In the genomic region with DNA sequence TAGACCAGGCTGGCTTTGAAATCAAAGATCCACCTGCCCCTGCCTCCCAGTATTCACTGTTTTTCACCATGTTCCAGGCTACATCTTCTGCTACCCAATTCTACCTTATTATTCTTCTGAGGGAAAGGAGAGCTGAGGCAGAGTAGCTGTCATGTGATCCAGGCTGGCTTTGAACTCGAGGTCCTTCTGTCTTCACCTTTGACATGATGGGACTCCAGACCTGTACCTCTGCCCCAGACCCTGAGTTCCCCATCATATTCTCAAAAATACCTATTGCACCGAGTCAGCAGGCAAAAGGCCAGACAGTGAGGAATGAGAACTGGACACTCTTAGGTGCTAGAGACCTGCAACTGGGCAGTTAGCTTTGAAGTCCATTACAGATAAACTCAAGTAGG, we compare ENCODE assay signal across 11 mouse cellular contexts. TPM values are rescaled to one million over a fixed set of nuclear protein-coding genes. Genes with fewer than 3 reads are reported as not detected.
A peak's percentile ranks its signal among the peaks of the same experiment; 100 is the strongest.
DNase-seq lines count a peak whose midpoint lies in the region; ATAC-seq and TF ChIP-seq lines count a peak whose summit lies in the region.
"Had no signal": no experiment of that assay in that cellular context is flagged by ENCODE, and none has a peak within 500 bp of the region (broad histone marks: within the 10 kb centered on the region; RNA-seq: fewer than 3 reads in every experiment).

No protein-coding gene starts in this region.

- H3K4me2 ChIP-seq in heart, embryonic 14.5 days (ENCODE audit: low read length): peak overlapping the region; percentile 99
- H3K4me2 ChIP-seq in forebrain, postnatal 0 days (ENCODE audit: low read depth): peak overlapping the region; percentile 90; the same call in 1 of the 2 replicates
- peak overlapping the region; percentile 98 for H3K4me2 ChIP-seq in liver, postnatal 0 days (ENCODE audit: low read depth, low read length)

- no peak for ATAC-seq in heart, embryonic 14.5 days (ENCODE audit: insufficient number of reproducible peaks, insufficient read depth, low FRiP score, low read depth)
- no peak for ATAC-seq in forebrain, postnatal 0 days
- ATAC-seq in liver, postnatal 0 days: no peak

- TF ChIP-seq RAD21 in MEL (IDR thresholded peaks at IDR 0.05; ENCODE audit: low read depth, low read length): no peak

- no peak overlapping the region for H3K9ac ChIP-seq in heart, embryonic 14.5 days (ENCODE audit: low read length)
- no peak overlapping the region; the same call in 1 of the 2 replicates for H3K9ac ChIP-seq in MEL (ENCODE audit: control insufficient read depth, low read depth, low read length, poor library complexity, severe bottlenecking)
- no peak overlapping the region for H3K9ac ChIP-seq in forebrain, postnatal 0 days
- H3K9ac ChIP-seq in liver, postnatal 0 days (replicated peaks): peak overlapping the region; percentile 88

- no peak for TF ChIP-seq CTCF in MEL (IDR thresholded peaks at IDR 0.05 in 2 of 3, conservative IDR thresholded peaks at IDR 0.05 in 1 of 3; ENCODE audit: control insufficient read depth in 1 of 3, insufficient read depth in 1 of 3, low read depth in 2 of 3, low read length in 3 of 3, poor library complexity in 1 of 3, severe bottlenecking in 1 of 3)
- TF ChIP-seq CTCF in forebrain, postnatal 0 days (IDR thresholded peaks at IDR 0.05; ENCODE audit: low read depth): no peak
- no peak for TF ChIP-seq CTCF in liver, postnatal 0 days (IDR thresholded peaks at IDR 0.05; ENCODE audit: low read depth)

- no peak overlapping the region for H3K27ac ChIP-seq in heart, embryonic 14.5 days (replicated peaks in 1 of 2; ENCODE audit: control insufficient read depth in 1 of 2, insufficient read depth in 1 of 2, low read depth in 2 of 2, low read length in 2 of 2)
- H3K27ac ChIP-seq in MEL (ENCODE audit: control insufficient read depth, low read depth, low read length): no peak overlapping the region
- H3K27ac ChIP-seq in forebrain, postnatal 0 days (ENCODE audit: low read depth, low read length): no peak overlapping the region; the same call in 1 of the 2 replicates
- peak overlapping the region; percentile 85 for H3K27ac ChIP-seq in liver, postnatal 0 days (ENCODE audit: low read depth)

- no peak overlapping the region for H3K4me3 ChIP-seq in heart, embryonic 14.5 days (ENCODE audit: control insufficient read depth in 1 of 2, insufficient read depth in 1 of 2, low read depth in 1 of 2, low read length in 2 of 2)
- H3K4me3 ChIP-seq in MEL (ENCODE audit: control insufficient read depth in 1 of 2, insufficient read depth in 1 of 2, low read depth in 2 of 2, low read length in 2 of 2): peak overlapping the region in 1 of 2 experiments; percentile 82; a peak in 1 of 4 replicates
- H3K4me3 ChIP-seq in forebrain, postnatal 0 days (ENCODE audit: low read depth, low read length): no peak overlapping the region
- no peak overlapping the region for H3K4me3 ChIP-seq in liver, postnatal 0 days (ENCODE audit: low read depth, low read length)

- peaks cover 9% of the 10 kb centered on the region for H3K79me2 ChIP-seq in MEL (ENCODE audit: control insufficient read depth, insufficient read depth, low read length, poor library complexity)

- WGBS in heart, embryonic 14.5 days: 38% methylated on average over 2 of the region's 2 CpGs
- 28% methylated on average over 2 of the region's 2 CpGs for WGBS in forebrain, postnatal 0 days
- 35% methylated on average over 2 of the region's 2 CpGs for WGBS in liver, postnatal 0 days (ENCODE audit: insufficient replicate concordance)

- H3K4me1 ChIP-seq in heart, embryonic 14.5 days (ENCODE audit: control insufficient read depth in 2 of 2, insufficient read depth in 2 of 2, low read length in 2 of 2): peaks cover 0 to 5% of the 10 kb centered on the region in 2 experiments; a peak in 1 of 4 replicates
- peaks cover 7 to 27% of the 10 kb centered on the region in 2 experiments for H3K4me1 ChIP-seq in MEL (ENCODE audit: control insufficient read depth in 1 of 2, insufficient read depth in 2 of 2, low read length in 2 of 2)
- peaks cover 5% of the 10 kb centered on the region; the same call in 1 of the 2 replicates for H3K4me1 ChIP-seq in forebrain, postnatal 0 days (ENCODE audit: insufficient read depth)
- peaks cover 30% of the 10 kb centered on the region for H3K4me1 ChIP-seq in liver, postnatal 0 days (ENCODE audit: insufficient read depth)

- no peaks in the 10 kb centered on the region for H3K36me3 ChIP-seq in heart, embryonic 14.5 days (ENCODE audit: control insufficient read depth, insufficient read depth, low read length)
- peaks cover 0 to 4% of the 10 kb centered on the region in 2 experiments; a peak in 2 of 4 replicates for H3K36me3 ChIP-seq in MEL (ENCODE audit: control insufficient read depth in 1 of 2, insufficient read depth in 2 of 2, low read length in 2 of 2)
- H3K36me3 ChIP-seq in forebrain, postnatal 0 days (ENCODE audit: insufficient read depth): peaks cover 11% of the 10 kb centered on the region; the same call in 1 of the 2 replicates
- H3K36me3 ChIP-seq in liver, postnatal 0 days (replicated peaks; ENCODE audit: insufficient read depth, low read length): peaks cover 10% of the 10 kb centered on the region

- H3K27me3 ChIP-seq in heart, embryonic 14.5 days (ENCODE audit: control insufficient read depth, insufficient read depth, low read length): peaks cover 9% of the 10 kb centered on the region
- H3K27me3 ChIP-seq in MEL (ENCODE audit: control insufficient read depth in 1 of 2, insufficient read depth in 2 of 2, low read length in 2 of 2): no peaks in the 10 kb centered on the region
- no peaks in the 10 kb centered on the region for H3K27me3 ChIP-seq in forebrain, postnatal 0 days (ENCODE audit: insufficient read depth, low read length)
- H3K27me3 ChIP-seq in liver, postnatal 0 days (ENCODE audit: insufficient read depth, low read length): peaks cover 17% of the 10 kb centered on the region

- no peak for DNase-seq in heart, adult 18-20 months
- no peak for DNase-seq in MEL (ENCODE audit: low read depth, low spot score)
- no peak for DNase-seq in forebrain, postnatal 0 days
- no peak for DNase-seq in liver, postnatal 0 days
- DNase-seq in ovary, postnatal 36 days (ENCODE audit: low spot score): no peak
- no peak for DNase-seq in cerebellum, postnatal 4 days (ENCODE audit: low spot score in 2 of 2)
- DNase-seq in urinary bladder, adult 2 months (ENCODE audit: low spot score): no peak

- TF ChIP-seq POLR2A in MEL (IDR thresholded peaks at IDR 0.05; ENCODE audit: control insufficient read depth in 1 of 2, insufficient read depth in 1 of 2, low read depth in 1 of 2, low read length in 2 of 2, poor library complexity in 1 of 2): no peak

- no peaks in the 10 kb centered on the region for H3K9me3 ChIP-seq in heart, embryonic 14.5 days (ENCODE audit: control insufficient read depth, low read length)
- H3K9me3 ChIP-seq in MEL (replicated peaks; ENCODE audit: insufficient read depth, low read length): no peaks in the 10 kb centered on the region
- no peaks in the 10 kb centered on the region for H3K9me3 ChIP-seq in forebrain, postnatal 0 days (ENCODE audit: low read length)
- H3K9me3 ChIP-seq in liver, postnatal 0 days (ENCODE audit: low read length): no peaks in the 10 kb centered on the region

- no peak for TF ChIP-seq EP300 in MEL (IDR thresholded peaks at IDR 0.05; ENCODE audit: low read depth in 1 of 2, low read length in 2 of 2)
- TF ChIP-seq EP300 in liver, postnatal 0 days (IDR thresholded peaks at IDR 0.05; ENCODE audit: low read depth): no peak

RNA-seq across cellular contexts. Expression of a gene that starts 0.8 kb away (rescaled TPM):
- polyA plus RNA-seq in heart, embryonic 14.5 days (2014; fragmentation: Nextera tagmentation; extraction: Ambion mirVana): 1.6 and 2.0 TPM in 2 replicates
- total RNA-seq in heart, adult 18-20 months (2021): 1 to 10 TPM; 1.4 TPM
- total RNA-seq in MEL (2012; rRNA removed): 4.1 and 5.3 TPM in 2 replicates
- polyA plus RNA-seq in MEL (2012; ENCODE audit: insufficient read depth in 1 of 2, insufficient read length in 2 of 2, low read depth in 1 of 2, low replicate concordance in 2 of 2, missing spikeins in 1 of 2): 10 to 100 TPM in 1 of 2 experiments, not detected in 1; 13.8 TPM
- total RNA-seq in forebrain, postnatal 0 days (2014; rRNA removed): 10.2 and 16.9 TPM in 2 replicates
- polyA plus RNA-seq in forebrain, postnatal 0 days (2015; fragmentation: Nextera tagmentation; extraction: Ambion mirVana): 14.4 and 18.2 TPM in 2 replicates
- 4.8 TPM in 2 replicates for polyA plus RNA-seq in liver, postnatal 0 days (2015; fragmentation: Nextera tagmentation; extraction: Ambion mirVana)
- 12.6 and 15.5 TPM in 2 replicates for polyA plus RNA-seq in urinary bladder, adult 2 months (2012; rRNA removed)

RNA-seq across cellular contexts. Expression of a gene that starts 8.0 kb away (rescaled TPM):
- polyA plus RNA-seq in heart, embryonic 14.5 days (2014; fragmentation: Nextera tagmentation; extraction: Ambion mirVana): not detected in 2 replicates
- under 1 TPM in 1 of 2 experiments, not detected in 1; 0.64 TPM for total RNA-seq in heart, adult 18-20 months (2021)
- total RNA-seq in MEL (2012; rRNA removed): 0.31 and 0.62 TPM in 2 replicates
- polyA plus RNA-seq in MEL (2012; ENCODE audit: insufficient read depth in 1 of 2, insufficient read length in 2 of 2, low read depth in 1 of 2, low replicate concordance in 2 of 2, missing spikeins in 1 of 2): 1 to 10 TPM in 1 of 2 experiments, not detected in 1; 1.3 TPM
- total RNA-seq in forebrain, postnatal 0 days (2014; rRNA removed): 3.1 and 6.2 TPM in 2 replicates
- polyA plus RNA-seq in forebrain, postnatal 0 days (2015; fragmentation: Nextera tagmentation; extraction: Ambion mirVana): 1.3 and 1.7 TPM in 2 replicates
- polyA plus RNA-seq in liver, postnatal 0 days (2015; fragmentation: Nextera tagmentation; extraction: Ambion mirVana): 0.33 TPM in 1 of 2 replicates, not detected in the other
- polyA plus RNA-seq in urinary bladder, adult 2 months (2012; rRNA removed): 0.35 and 0.58 TPM in 2 replicates
- total RNA-seq: adrenal gland, postnatal 25 days; left cerebral cortex, postnatal 25 days had no signal
- polyA plus RNA-seq: heart, postnatal 0 days had no signal

RNA-seq across cellular contexts. Expression of a gene that starts 9.1 kb away (rescaled TPM):
- polyA plus RNA-seq in heart, embryonic 14.5 days (2014; fragmentation: Nextera tagmentation; extraction: Ambion mirVana): 2.5 and 3.8 TPM in 2 replicates
- 1 to 10 TPM; 3.4 to 3.5 TPM for total RNA-seq in heart, adult 18-20 months (2021)
- 12.1 and 13.6 TPM in 2 replicates for total RNA-seq in MEL (2012; rRNA removed)
- 10 to 100 TPM in 1 of 2 experiments, not detected in 1; 22.6 TPM for polyA plus RNA-seq in MEL (2012; ENCODE audit: insufficient read depth in 1 of 2, insufficient read length in 2 of 2, low read depth in 1 of 2, low replicate concordance in 2 of 2, missing spikeins in 1 of 2)
- total RNA-seq in forebrain, postnatal 0 days (2014; rRNA removed): 5.5 and 11.4 TPM in 2 replicates
- 4.1 and 6.0 TPM in 2 replicates for polyA plus RNA-seq in forebrain, postnatal 0 days (2015; fragmentation: Nextera tagmentation; extraction: Ambion mirVana)
- 2.3 and 2.5 TPM in 2 replicates for polyA plus RNA-seq in liver, postnatal 0 days (2015; fragmentation: Nextera tagmentation; extraction: Ambion mirVana)
- polyA plus RNA-seq in urinary bladder, adult 2 months (2012; rRNA removed): 13.0 and 19.4 TPM in 2 replicates

RNA-seq across cellular contexts. Expression of a gene that starts 21.4 kb away (rescaled TPM):
- 784 and 900 TPM in 2 replicates for polyA plus RNA-seq in heart, embryonic 14.5 days (2014; fragmentation: Nextera tagmentation; extraction: Ambion mirVana)
- 100 to 1,000 TPM; 587 to 633 TPM for total RNA-seq in heart, adult 18-20 months (2021)
- total RNA-seq in MEL (2012; rRNA removed): 4,560 and 5,186 TPM in 2 replicates
- polyA plus RNA-seq in MEL (2012; ENCODE audit: insufficient read depth in 1 of 2, insufficient read length in 2 of 2, low read depth in 1 of 2, low replicate concordance in 2 of 2, missing spikeins in 1 of 2): 1,000 to 10,000 TPM; 1,132 to 1,156 TPM
- total RNA-seq in forebrain, postnatal 0 days (2014; rRNA removed): 784 and 1,295 TPM in 2 replicates
- polyA plus RNA-seq in forebrain, postnatal 0 days (2015; fragmentation: Nextera tagmentation; extraction: Ambion mirVana): 481 and 630 TPM in 2 replicates
- polyA plus RNA-seq in liver, postnatal 0 days (2015; fragmentation: Nextera tagmentation; extraction: Ambion mirVana): 543 and 557 TPM in 2 replicates
- polyA plus RNA-seq in urinary bladder, adult 2 months (2012; rRNA removed): 1,373 and 1,379 TPM in 2 replicates

RNA-seq across cellular contexts. Expression of a gene that starts 38.7 kb away (rescaled TPM):
- polyA plus RNA-seq in heart, embryonic 14.5 days (2014; fragmentation: Nextera tagmentation; extraction: Ambion mirVana): 1.8 and 2.0 TPM in 2 replicates
- total RNA-seq in heart, adult 18-20 months (2021): under 1 TPM; 0.39 to 0.40 TPM
- not detected in 2 replicates for total RNA-seq in MEL (2012; rRNA removed)
- under 1 TPM in 1 of 2 experiments, not detected in 1; 0.33 TPM for polyA plus RNA-seq in MEL (2012; ENCODE audit: insufficient read depth in 1 of 2, insufficient read length in 2 of 2, low read depth in 1 of 2, low replicate concordance in 2 of 2, missing spikeins in 1 of 2)
- 4.0 and 8.6 TPM in 2 replicates for total RNA-seq in forebrain, postnatal 0 days (2014; rRNA removed)
- polyA plus RNA-seq in forebrain, postnatal 0 days (2015; fragmentation: Nextera tagmentation; extraction: Ambion mirVana): 0.96 and 1.9 TPM in 2 replicates
- 0.43 and 0.52 TPM in 2 replicates for polyA plus RNA-seq in liver, postnatal 0 days (2015; fragmentation: Nextera tagmentation; extraction: Ambion mirVana)
- polyA plus RNA-seq in urinary bladder, adult 2 months (2012; rRNA removed): 2.2 and 3.3 TPM in 2 replicates
